Mouse (Mus musculus): Measurements from ENCODE around the gene Gpr65. TPM values are rescaled to one million over a fixed set of nuclear protein-coding genes. Genes with fewer than 3 reads are reported as not detected.

Gene Gpr65
- polyA plus RNA-seq, 1 experiment from 2014 or later, result 0.34 TPM

DNA sequence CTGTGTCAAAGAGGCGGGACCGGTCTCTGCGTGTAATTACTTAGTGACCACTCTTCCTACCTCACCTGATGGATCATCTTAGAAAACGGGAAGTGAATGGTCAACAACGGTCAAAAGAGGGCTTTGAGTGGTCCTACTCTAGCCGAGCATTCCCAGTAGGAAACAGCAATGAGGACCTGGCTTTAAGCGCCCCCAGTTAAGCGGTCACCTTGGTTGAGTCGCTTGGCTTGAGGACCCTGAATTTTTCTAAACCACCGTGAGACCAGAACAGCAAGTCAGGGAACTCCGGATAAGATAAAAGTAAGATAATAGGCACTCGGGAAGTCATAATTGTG lies 8.9 kb upstream of the Gpr65 start:
- DNase-seq (ENCODE audit: low spot score), result no peak
- Histone ChIP-seq H3K4me3 (peak overlapping the region; percentile 91), H3K36me3 (no peaks in the 10 kb centered on the region), H3K27me3 (ENCODE audit: insufficient read depth, poor library complexity, severe bottlenecking) (no peaks in the 10 kb centered on the region), H3K9me3 (no peaks in the 10 kb centered on the region), H3K4me1 (peaks cover 11% of the 10 kb centered on the region), H3K27ac (peak overlapping the region; percentile 99)
- WGBS, result 2% methylated on average over 12 of the region's 12 CpGs

DNA sequence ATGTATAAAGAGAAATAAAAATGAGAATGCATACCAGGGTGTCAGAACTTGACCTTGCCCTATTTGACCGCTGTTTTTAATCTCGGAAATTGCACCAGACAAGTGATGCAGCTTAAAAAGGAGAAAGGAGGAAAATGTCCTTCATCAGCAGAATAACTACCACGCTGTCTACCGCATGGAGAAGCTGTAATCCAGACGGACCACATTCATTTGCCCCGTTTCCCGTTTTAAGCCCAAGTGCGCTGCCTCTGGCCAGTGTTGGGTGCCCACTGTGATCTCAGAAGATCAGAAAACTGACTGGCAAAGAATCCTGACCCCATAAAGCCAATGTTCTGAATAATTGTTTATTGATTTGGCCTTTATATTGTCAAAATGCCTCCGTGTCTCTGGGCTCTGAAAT lies 2.7 kb upstream of the Gpr65 start:
- Histone ChIP-seq H3K4me3 (no peak overlapping the region), H3K36me3 (no peaks in the 10 kb centered on the region), H3K9me3 (no peaks in the 10 kb centered on the region), H3K4me1 (peaks cover 18% of the 10 kb centered on the region), H3K27ac (no peak overlapping the region), H3K27me3 (ENCODE audit: insufficient read depth, poor library complexity, severe bottlenecking) (no peaks in the 10 kb centered on the region)
- no peak for DNase-seq (ENCODE audit: low spot score)
- WGBS, result 87% methylated on average over 9 of the region's 9 CpGs

DNA sequence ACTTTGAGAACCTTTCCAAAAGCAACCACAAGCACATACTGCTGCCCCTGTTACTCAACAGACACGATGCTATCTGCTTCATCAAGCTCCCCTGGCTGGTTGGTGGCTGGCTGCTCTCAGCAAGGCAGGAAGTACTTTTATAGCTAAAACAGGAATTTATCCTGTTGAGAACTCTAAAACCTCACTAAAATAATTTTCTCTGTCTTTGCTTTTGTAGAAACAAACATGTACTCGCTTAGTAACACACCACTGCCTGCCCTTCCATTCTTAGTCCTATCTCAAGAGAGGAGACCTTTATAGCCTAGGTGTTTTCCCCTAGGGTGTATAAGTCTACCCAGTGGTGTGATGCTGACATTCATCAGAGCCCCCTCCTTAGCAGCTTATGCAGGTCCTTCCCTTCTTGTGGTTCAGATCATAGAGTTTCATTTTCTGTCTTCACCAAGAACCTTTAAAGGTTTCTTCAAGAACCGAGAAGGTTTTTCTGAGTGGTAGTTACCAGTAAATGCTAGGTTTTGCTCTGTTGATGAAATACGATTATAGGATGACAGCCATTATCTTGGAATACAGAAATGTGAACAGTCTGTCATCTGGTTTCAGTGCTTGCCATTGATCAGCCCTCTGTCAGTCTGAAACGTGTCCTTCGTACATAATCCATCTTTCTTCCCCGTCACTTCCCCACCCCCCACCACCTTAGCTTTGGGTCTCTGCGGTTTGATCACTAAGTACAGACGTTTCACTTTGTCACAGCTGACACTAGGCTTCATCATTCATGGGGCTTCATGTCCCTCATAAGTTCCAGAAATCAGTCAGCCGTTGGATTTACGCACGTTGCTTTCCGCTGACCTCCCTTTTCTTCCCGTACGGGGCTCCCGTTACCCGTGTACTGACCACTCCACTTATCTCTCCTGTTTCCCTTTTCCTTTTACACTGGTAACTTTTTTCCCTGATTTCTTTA lies 1.6 kb downstream of the Gpr65 start:
- no peak overlapping the region for H3K4me3 ChIP-seq
- H3K9me3 ChIP-seq, result no peaks in the 10 kb centered on the region
- 56% methylated on average over 17 of the region's 17 CpGs for WGBS
- no peak overlapping the region for H3K27ac ChIP-seq
- no peaks in the 10 kb centered on the region for H3K27me3 ChIP-seq (ENCODE audit: insufficient read depth, poor library complexity, severe bottlenecking)
- no peak for DNase-seq (ENCODE audit: low spot score)
- peaks cover 13% of the 10 kb centered on the region; the same call in 1 of the 2 replicates for H3K4me1 ChIP-seq
- no peaks in the 10 kb centered on the region for H3K36me3 ChIP-seq

DNA sequence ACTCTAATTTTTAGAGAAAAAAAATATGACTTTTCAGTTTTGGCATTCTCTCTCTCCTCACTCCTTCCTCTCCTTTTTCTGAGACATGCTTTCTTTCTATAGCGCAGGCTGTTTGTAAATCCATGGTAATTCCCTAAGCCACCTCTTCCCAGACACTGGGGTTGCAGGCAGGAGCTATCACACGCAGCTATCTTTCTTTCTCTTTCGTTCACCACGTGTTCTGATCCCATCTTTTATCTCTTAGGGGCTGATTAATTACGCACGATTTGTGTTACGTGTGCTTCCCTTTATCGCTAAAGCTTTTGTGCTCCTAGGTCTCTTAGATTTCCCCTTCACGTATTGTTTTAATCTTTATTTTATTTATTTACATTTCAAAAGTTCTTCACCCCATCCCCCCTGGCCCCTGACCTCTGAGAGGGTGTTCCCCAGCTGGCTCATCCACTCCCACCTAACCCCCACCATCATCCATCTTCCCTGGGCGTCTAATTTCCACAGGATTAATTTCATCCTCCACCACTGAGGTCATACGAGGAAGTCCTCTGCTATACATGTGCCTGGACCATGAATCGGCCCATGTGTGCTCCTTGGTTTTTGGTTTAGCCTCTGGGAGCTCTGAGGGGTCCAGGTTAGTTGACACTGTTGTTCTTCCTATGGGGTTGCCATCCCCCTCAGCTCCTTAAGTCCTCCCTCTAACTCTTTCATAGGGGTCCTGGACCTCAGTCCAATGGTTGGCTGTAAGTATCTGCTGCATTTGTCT lies 2.6 kb downstream of the Gpr65 start:
- Histone ChIP-seq H3K4me1 (peaks cover 13% of the 10 kb centered on the region; the same call in 1 of the 2 replicates), H3K36me3 (no peaks in the 10 kb centered on the region), H3K9me3 (no peaks in the 10 kb centered on the region), H3K4me3 (no peak overlapping the region), H3K27me3 (ENCODE audit: insufficient read depth, poor library complexity, severe bottlenecking) (no peaks in the 10 kb centered on the region), H3K27ac (no peak overlapping the region)
- 63% methylated on average over 12 of the region's 12 CpGs for WGBS
- no peak for DNase-seq (ENCODE audit: low spot score)

DNA sequence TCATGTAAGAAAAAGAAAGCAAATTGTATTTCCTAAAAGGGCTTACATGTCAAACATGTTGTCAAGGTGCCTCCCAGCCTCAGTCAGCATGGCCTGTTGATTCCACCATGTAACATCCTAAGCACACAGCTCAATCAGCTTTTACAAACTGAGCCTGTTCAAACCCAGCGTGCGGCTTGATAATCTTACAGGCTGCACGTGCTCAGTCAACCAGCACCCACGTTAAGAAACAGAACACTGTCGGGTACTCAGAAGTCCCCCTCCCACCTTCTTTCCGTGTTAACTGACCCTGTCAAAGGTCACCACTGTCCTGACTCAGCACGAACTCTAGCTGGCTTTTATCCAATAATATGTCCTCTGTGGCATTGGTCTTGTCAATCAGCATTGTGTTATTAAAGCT lies 4.0 kb downstream of the Gpr65 start:
- peaks cover 13% of the 10 kb centered on the region; the same call in 1 of the 2 replicates for H3K4me1 ChIP-seq
- no peak for DNase-seq (ENCODE audit: low spot score)
- 57% methylated on average over 7 of the region's 7 CpGs for WGBS
- no peaks in the 10 kb centered on the region for H3K36me3 ChIP-seq
- no peaks in the 10 kb centered on the region for H3K9me3 ChIP-seq
- H3K27me3 ChIP-seq (ENCODE audit: insufficient read depth, poor library complexity, severe bottlenecking), result no peaks in the 10 kb centered on the region
- H3K27ac ChIP-seq, result no peak overlapping the region
- H3K4me3 ChIP-seq, result no peak overlapping the region

DNA sequence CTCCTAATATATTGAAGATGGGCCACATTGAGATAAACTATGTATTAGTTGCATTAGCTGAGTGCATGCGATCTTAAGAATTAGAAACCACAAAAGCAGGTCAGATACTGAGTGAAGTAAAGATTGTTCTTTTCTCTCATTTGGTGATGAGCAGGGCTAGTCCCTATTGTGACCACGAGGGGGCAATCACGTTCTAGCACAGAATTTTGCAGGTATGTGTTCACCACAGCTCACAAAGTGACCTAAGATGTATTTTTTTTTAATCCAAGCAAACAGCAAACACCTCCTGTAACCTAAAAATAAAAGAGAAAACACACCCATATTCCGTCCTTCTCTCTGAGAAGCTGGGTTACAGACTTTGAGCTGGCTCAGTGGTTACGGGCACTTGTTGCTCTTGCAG lies 12.1 kb downstream of the Gpr65 start:
- Histone ChIP-seq H3K9me3 (no peaks in the 10 kb centered on the region), H3K27me3 (ENCODE audit: insufficient read depth, poor library complexity, severe bottlenecking) (no peaks in the 10 kb centered on the region), H3K4me3 (no peak overlapping the region), H3K36me3 (no peaks in the 10 kb centered on the region), H3K4me1 (no peaks in the 10 kb centered on the region), H3K27ac (no peak overlapping the region)
- WGBS, result 30% methylated on average over 5 of the region's 5 CpGs
- no peak for DNase-seq (ENCODE audit: low spot score)

DNA sequence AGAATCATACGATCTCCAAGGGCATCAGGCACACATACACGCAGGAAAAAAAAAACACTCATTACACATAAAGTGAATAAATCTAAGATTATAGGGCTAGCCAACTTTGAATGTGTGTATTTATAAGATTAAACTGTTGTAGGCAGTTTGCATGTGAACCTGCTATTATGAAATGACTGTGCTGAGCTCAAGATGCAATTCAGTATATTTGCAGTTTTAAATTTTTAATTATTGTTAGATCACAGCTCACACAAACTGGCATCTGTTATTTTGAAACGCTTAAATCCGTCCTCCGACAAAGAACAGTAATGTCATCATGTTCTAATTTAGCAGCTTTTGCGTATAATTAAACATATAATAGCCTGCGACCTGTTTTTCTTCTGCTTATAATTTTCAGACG lies 12.6 kb downstream of the Gpr65 start:
- 68% methylated on average over 8 of the region's 8 CpGs for WGBS

DNA sequence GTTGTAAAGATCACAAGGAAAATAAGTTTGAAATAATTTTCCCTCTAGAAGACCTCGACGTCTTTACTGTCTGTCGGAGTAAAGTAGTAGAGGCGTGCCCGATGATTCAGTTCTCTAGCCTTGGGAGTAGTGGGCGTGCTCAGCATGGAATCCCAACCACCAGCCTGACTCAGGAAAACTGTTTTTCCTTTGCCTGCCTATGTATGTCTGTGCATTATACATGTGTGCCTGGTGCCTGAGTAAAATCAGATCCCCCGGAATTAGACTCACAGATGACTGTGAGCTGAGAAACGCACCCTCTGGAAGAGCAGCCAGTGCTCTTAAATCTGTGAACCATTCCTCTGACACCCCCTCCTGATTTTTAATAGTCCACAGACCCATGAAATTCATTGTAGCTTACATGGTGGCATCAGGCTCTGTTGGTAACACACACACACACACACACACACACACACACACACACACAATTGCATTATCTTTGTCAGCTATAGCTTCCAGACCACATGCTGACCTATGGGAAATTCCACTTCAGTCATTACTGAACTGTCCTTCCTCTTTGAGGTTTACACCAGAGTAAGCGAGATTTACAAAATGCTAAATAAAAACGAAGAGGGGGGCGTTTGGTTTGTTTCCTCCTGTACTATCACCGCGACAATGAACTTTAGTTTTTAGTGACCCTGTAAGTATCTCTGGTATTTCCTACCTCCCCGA lies 14.5 kb downstream of the Gpr65 start:
- no peak for DNase-seq (ENCODE audit: low spot score)
- H3K36me3 ChIP-seq, result no peaks in the 10 kb centered on the region
- H3K4me1 ChIP-seq, result no peaks in the 10 kb centered on the region
- WGBS, result 75% methylated on average over 14 of the region's 14 CpGs
- H3K27me3 ChIP-seq (ENCODE audit: insufficient read depth, poor library complexity, severe bottlenecking), result no peaks in the 10 kb centered on the region
- H3K9me3 ChIP-seq, result no peaks in the 10 kb centered on the region
- H3K4me3 ChIP-seq, result no peak overlapping the region
- H3K27ac ChIP-seq, result no peak overlapping the region

More for the DNA sequence above, 12.6 kb downstream of the Gpr65 start:
- no peaks in the 10 kb centered on the region for H3K36me3 ChIP-seq
- H3K27me3 ChIP-seq (ENCODE audit: insufficient read depth, poor library complexity, severe bottlenecking), result no peaks in the 10 kb centered on the region
- no peak overlapping the region for H3K27ac ChIP-seq
- no peak for DNase-seq (ENCODE audit: low spot score)
- no peaks in the 10 kb centered on the region for H3K9me3 ChIP-seq
- no peaks in the 10 kb centered on the region for H3K4me1 ChIP-seq
- no peak overlapping the region for H3K4me3 ChIP-seq

DNA sequence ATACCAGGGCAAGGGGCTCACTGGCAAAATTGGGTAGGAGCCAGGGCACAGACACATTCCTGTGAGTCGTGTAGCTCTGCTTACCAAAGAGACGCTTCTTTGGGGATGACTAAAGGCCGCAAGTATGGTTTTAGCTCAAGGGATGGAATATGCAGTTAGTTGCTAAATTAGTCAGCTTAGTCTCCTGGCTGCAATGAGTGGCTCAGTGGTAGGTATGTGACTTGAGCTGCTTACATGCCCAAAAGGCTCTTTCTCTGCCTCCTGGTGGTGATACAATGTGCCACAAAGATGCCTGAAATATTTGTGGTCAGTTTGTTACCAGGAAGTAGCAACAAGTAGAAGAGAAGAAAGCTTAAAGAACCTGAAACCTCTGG lies 15.0 kb downstream of the Gpr65 start:
- DNase-seq (ENCODE audit: low spot score), result no peak
- no peak overlapping the region for H3K27ac ChIP-seq
- no peak overlapping the region for H3K4me3 ChIP-seq
- H3K4me1 ChIP-seq, result no peaks in the 10 kb centered on the region
- no peaks in the 10 kb centered on the region for H3K9me3 ChIP-seq
- no peaks in the 10 kb centered on the region for H3K27me3 ChIP-seq (ENCODE audit: insufficient read depth, poor library complexity, severe bottlenecking)
- H3K36me3 ChIP-seq, result no peaks in the 10 kb centered on the region
- WGBS, result 58% methylated on average over 3 of the region's 3 CpGs

DNA sequence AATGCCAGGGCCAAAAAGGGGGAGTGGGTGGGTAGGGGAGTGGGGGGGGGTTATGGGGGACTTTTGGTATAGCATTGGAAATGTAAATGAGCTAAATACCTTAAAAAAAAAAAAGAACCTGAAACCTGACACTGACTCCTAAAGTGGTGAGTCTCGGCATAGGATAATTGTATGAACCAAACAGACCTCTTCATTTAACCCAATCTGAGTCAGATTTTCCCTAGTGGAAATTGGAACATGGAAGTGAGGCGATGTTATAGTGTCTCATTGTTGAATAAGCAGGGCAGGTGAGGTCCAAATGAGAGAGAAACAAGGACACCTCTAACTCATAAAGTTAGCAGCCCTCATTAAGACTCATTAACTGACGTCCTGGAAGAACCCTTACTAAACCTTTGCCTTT lies 16.0 kb downstream of the Gpr65 start:
- Histone ChIP-seq H3K36me3 (no peaks in the 10 kb centered on the region), H3K4me3 (no peak overlapping the region), H3K4me1 (no peaks in the 10 kb centered on the region), H3K27ac (no peak overlapping the region), H3K9me3 (no peaks in the 10 kb centered on the region), H3K27me3 (ENCODE audit: insufficient read depth, poor library complexity, severe bottlenecking) (no peaks in the 10 kb centered on the region)
- DNase-seq (ENCODE audit: low spot score), result no peak
- whole genome bisulfite sequencing, result 88% methylated on average over 3 of the region's 3 CpGs

DNA sequence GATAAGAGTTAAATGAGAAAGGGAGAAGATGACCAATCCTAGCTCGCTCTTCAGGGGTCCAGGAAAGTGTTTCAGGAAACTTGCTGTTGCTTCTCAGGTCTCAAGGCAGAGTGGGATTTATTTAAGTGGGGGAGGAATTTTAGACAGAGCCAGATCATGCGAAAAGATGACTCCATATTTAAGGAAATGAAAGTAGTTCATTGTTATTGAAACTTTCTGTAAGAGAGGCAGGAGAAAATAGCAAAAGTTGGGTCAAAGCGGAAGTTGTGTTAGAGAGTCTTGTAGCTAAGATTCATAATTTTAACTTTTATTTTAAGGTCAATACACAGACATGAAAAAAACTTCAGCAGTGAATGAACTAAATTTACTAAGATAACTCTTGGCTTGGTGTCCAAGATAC lies 22.0 kb downstream of the Gpr65 start:
- DNase-seq (ENCODE audit: low spot score), result no peak

DNA sequence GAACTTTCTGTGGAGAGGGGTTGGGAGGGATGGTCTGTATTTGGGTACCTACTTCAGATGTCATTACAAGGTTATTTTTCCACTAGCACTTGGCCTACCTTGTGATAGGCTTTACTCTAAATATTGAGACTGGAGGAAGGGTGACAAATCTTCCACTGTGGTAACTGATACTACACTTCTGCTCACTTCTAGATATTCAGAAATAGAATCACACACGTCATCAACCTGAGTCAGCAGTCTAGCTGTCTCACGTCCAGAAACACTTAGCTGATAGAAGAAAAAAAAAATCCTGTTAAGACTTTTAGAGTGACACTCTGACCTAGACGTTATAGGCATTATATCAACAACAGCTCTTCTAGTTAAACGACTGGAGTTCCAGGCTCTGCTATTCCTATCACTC lies 23.8 kb downstream of the Gpr65 start:
- DNase-seq (ENCODE audit: low spot score), result no peak
- Histone ChIP-seq H3K27ac (no peak overlapping the region), H3K27me3 (ENCODE audit: insufficient read depth, poor library complexity, severe bottlenecking) (no peaks in the 10 kb centered on the region), H3K4me1 (peaks cover 4% of the 10 kb centered on the region; the same call in 1 of the 2 replicates), H3K4me3 (no peak overlapping the region), H3K9me3 (no peaks in the 10 kb centered on the region), H3K36me3 (no peaks in the 10 kb centered on the region)
- WGBS, result 25% methylated on average over 4 of the region's 4 CpGs

More for the DNA sequence above, 22.0 kb downstream of the Gpr65 start:
- Histone ChIP-seq H3K36me3 (no peaks in the 10 kb centered on the region), H3K9me3 (no peaks in the 10 kb centered on the region), H3K27me3 (ENCODE audit: insufficient read depth, poor library complexity, severe bottlenecking) (no peaks in the 10 kb centered on the region), H3K4me3 (no peak overlapping the region), H3K4me1 (peaks cover 4% of the 10 kb centered on the region; the same call in 1 of the 2 replicates), H3K27ac (no peak overlapping the region)
- 82% methylated on average over 3 of the region's 3 CpGs for WGBS

DNA sequence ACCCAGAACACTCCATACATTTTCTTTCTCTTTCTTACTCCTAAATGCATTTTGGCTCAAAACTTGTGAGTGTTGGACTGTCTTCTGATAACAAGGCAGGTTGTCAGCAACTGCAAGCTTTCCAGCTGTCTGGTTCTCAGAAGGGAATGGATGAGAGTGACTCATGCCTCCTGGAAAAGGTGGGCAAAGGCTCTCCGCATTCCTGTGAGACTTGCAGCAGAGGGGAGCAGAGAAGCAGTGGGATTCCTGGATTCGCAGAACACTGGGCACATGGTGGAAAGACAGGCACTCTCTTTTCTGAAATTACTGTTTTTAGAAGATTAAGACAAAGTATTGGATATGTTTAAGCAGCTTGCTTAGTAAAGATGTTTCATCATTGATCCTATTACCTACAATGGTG lies 25.8 kb downstream of the Gpr65 start:
- Histone ChIP-seq H3K4me1 (peaks cover 4% of the 10 kb centered on the region; the same call in 1 of the 2 replicates), H3K27me3 (ENCODE audit: insufficient read depth, poor library complexity, severe bottlenecking) (no peaks in the 10 kb centered on the region), H3K27ac (no peak overlapping the region), H3K4me3 (no peak overlapping the region), H3K9me3 (no peaks in the 10 kb centered on the region), H3K36me3 (no peaks in the 10 kb centered on the region)
- WGBS, result 53% methylated on average over 2 of the region's 2 CpGs
- no peak for DNase-seq (ENCODE audit: low spot score)

All from heart, embryonic 10.5 days (tissue).